In genomic region chr11:97700746-97701580, GRCm38 (mm10) we compare ENCODE assay signal across 8 mouse cellular contexts. TPM values are rescaled to one million over a fixed set of nuclear protein-coding genes. Genes with fewer than 3 reads are reported as not detected.
A peak's percentile ranks its signal among the peaks of the same experiment; 100 is the strongest.
DNase-seq lines count a peak whose midpoint lies in the region; ATAC-seq and TF ChIP-seq lines count a peak whose summit lies in the region.

No protein-coding gene starts in this region.

- peak overlapping the region; percentile 83 for H3K9ac ChIP-seq in hindbrain, embryonic 12.5 days
- H3K9ac ChIP-seq in liver, adult 2 months (ENCODE audit: low read depth, low read length): peak overlapping the region; percentile 86
- H3K9ac ChIP-seq in neural tube, embryonic 14.5 days (replicated peaks; ENCODE audit: low read depth, low read length): peak overlapping the region; percentile 85

- no peak for TF ChIP-seq CTCF in liver, adult 2 months (IDR thresholded peaks at IDR 0.05; ENCODE audit: low read depth, low read length)

- ATAC-seq in hindbrain, embryonic 12.5 days (ENCODE audit: low FRiP score): no peak
- ATAC-seq in neural tube, embryonic 14.5 days (ENCODE audit: low read depth): no peak

- peak overlapping the region; percentile 99 for H3K27ac ChIP-seq in embryonic facial prominence, embryonic 10.5 days (replicated peaks)
- H3K27ac ChIP-seq in hindbrain, embryonic 12.5 days: peak overlapping the region; percentile 99
- peak overlapping the region; percentile 69 for H3K27ac ChIP-seq in liver, adult 2 months (replicated peaks; ENCODE audit: insufficient read depth, low read depth, low read length)
- H3K27ac ChIP-seq in neural tube, embryonic 14.5 days (ENCODE audit: low read depth, low read length): peak overlapping the region; percentile 88

- H3K27me3 ChIP-seq in embryonic facial prominence, embryonic 10.5 days (replicated peaks; ENCODE audit: low read depth, poor library complexity, severe bottlenecking): no peaks in the 10 kb centered on the region; the same call in 1 of the 2 replicates
- no peaks in the 10 kb centered on the region for H3K27me3 ChIP-seq in hindbrain, embryonic 12.5 days
- H3K27me3 ChIP-seq in liver, adult 2 months (ENCODE audit: control insufficient read depth, insufficient read depth, low read length): no peaks in the 10 kb centered on the region
- H3K27me3 ChIP-seq in neural tube, embryonic 14.5 days (ENCODE audit: control insufficient read depth, insufficient read depth, low read length): no peaks in the 10 kb centered on the region

- no peaks in the 10 kb centered on the region for H3K9me3 ChIP-seq in embryonic facial prominence, embryonic 10.5 days
- H3K9me3 ChIP-seq in hindbrain, embryonic 12.5 days (replicated peaks): no peaks in the 10 kb centered on the region
- H3K9me3 ChIP-seq in neural tube, embryonic 14.5 days (ENCODE audit: control insufficient read depth, low read length): no peaks in the 10 kb centered on the region

- H3K4me2 ChIP-seq in hindbrain, embryonic 12.5 days (replicated peaks): peak overlapping the region; percentile 87
- peak overlapping the region; percentile 80 for H3K4me2 ChIP-seq in neural tube, embryonic 14.5 days (ENCODE audit: low read depth, low read length)

- intact Hi-C loops in gastrocnemius, postnatal 14 days (cut with DNase I; ENCODE audit: low total_unique reads): no loop called here

- H3K4me3 ChIP-seq in embryonic facial prominence, embryonic 10.5 days: peak overlapping the region; percentile 94
- peak overlapping the region; percentile 85 for H3K4me3 ChIP-seq in hindbrain, embryonic 12.5 days
- peak overlapping the region; percentile 76 for H3K4me3 ChIP-seq in liver, adult 2 months (ENCODE audit: insufficient read depth, low read depth, low read length)
- H3K4me3 ChIP-seq in neural tube, embryonic 14.5 days (ENCODE audit: low read depth, low read length): peak overlapping the region; percentile 86

- H3K36me3 ChIP-seq in embryonic facial prominence, embryonic 10.5 days (replicated peaks): peaks cover 21% of the 10 kb centered on the region
- peaks cover 3% of the 10 kb centered on the region; the same call in 1 of the 2 replicates for H3K36me3 ChIP-seq in hindbrain, embryonic 12.5 days
- H3K36me3 ChIP-seq in liver, adult 2 months (ENCODE audit: control insufficient read depth, insufficient read depth, low read length): no peaks in the 10 kb centered on the region; the same call in 1 of the 2 replicates
- H3K36me3 ChIP-seq in neural tube, embryonic 14.5 days (ENCODE audit: control insufficient read depth, insufficient read depth, low read length): no peaks in the 10 kb centered on the region

- DNase-seq in ovary, postnatal 36 days (ENCODE audit: low spot score): peak; percentile 48
- DNase-seq in ovary, postnatal 14 days (ENCODE audit: low spot score): no peak
- peak; percentile 56 for DNase-seq in embryonic facial prominence, embryonic 10.5 days (ENCODE audit: low spot score)
- peak; percentile 30 for DNase-seq in liver, adult 2 months (ENCODE audit: extremely low read depth, low read depth, low spot score)
- DNase-seq in gastrocnemius, postnatal 14 days: no peak
- DNase-seq in gastrocnemius, adult 8-10 months (ENCODE audit: low spot score in 2 of 2): no peak

- TF ChIP-seq POLR2A in liver, adult 2 months (IDR thresholded peaks at IDR 0.05; ENCODE audit: extremely low read depth, insufficient read depth, low read length): 0 out of 2 replicates have a peak, but pooled peaks have one; percentile 31

- peaks cover 12% of the 10 kb centered on the region; the same call in 1 of the 2 replicates for H3K79me2 ChIP-seq in liver, adult 2 months (ENCODE audit: control insufficient read depth, insufficient read depth, low read length)

- H3K4me1 ChIP-seq in embryonic facial prominence, embryonic 10.5 days: peaks cover 53% of the 10 kb centered on the region
- H3K4me1 ChIP-seq in hindbrain, embryonic 12.5 days: peaks cover 45% of the 10 kb centered on the region
- H3K4me1 ChIP-seq in liver, adult 2 months (ENCODE audit: control insufficient read depth, insufficient read depth, low read length): peaks cover 9% of the 10 kb centered on the region
- peaks cover 40% of the 10 kb centered on the region for H3K4me1 ChIP-seq in neural tube, embryonic 14.5 days (ENCODE audit: control insufficient read depth, insufficient read depth, low read length)

- 19% methylated on average over 30 of the region's 30 CpGs for WGBS in embryonic facial prominence, embryonic 10.5 days
- WGBS in hindbrain, embryonic 12.5 days: 17% methylated on average over 30 of the region's 30 CpGs
- WGBS in liver, adult 2 months: 24% methylated on average over 30 of the region's 30 CpGs
- 14% methylated on average over 30 of the region's 30 CpGs for WGBS in neural tube, embryonic 14.5 days

RNA-seq across cellular contexts. Expression of gene Pcgf2, which starts 0.7 kb away (rescaled TPM):
- 23.2 and 24.1 TPM in 2 replicates for polyA plus RNA-seq in embryonic facial prominence, embryonic 10.5 days (2016; fragmentation: Nextera tagmentation; extraction: Ambion mirVana)
- polyA plus RNA-seq in hindbrain, embryonic 12.5 days (2016; fragmentation: Nextera tagmentation; extraction: Ambion mirVana): 23.3 and 24.7 TPM in 2 replicates
- total RNA-seq in liver, adult 2 months (2014; rRNA removed): 0.34 and 0.37 TPM in 2 replicates
- 5.6 and 12.0 TPM in 2 replicates for polyA plus RNA-seq in liver, adult 2 months (2012; rRNA removed)
- polyA plus RNA-seq in neural tube, embryonic 14.5 days (2014; fragmentation: Nextera tagmentation; extraction: Ambion mirVana): 24.7 and 25.8 TPM in 2 replicates
- 1 to 10 TPM; 6.5 to 7.7 TPM for total RNA-seq in gastrocnemius, postnatal 14 days (2021)
- total RNA-seq in gastrocnemius, adult 8-10 months (2022): 1 to 10 TPM; 1.2 to 2.7 (median 1.5) TPM

RNA-seq across cellular contexts. Expression of gene Psmb3, which starts 2.2 kb away (rescaled TPM):
- polyA plus RNA-seq in embryonic facial prominence, embryonic 10.5 days (2016; fragmentation: Nextera tagmentation; extraction: Ambion mirVana): 634 and 654 TPM in 2 replicates
- polyA plus RNA-seq in hindbrain, embryonic 12.5 days (2016; fragmentation: Nextera tagmentation; extraction: Ambion mirVana): 375 and 438 TPM in 2 replicates
- total RNA-seq in liver, adult 2 months (2014; rRNA removed): 281 and 313 TPM in 2 replicates
- 299 and 334 TPM in 2 replicates for polyA plus RNA-seq in liver, adult 2 months (2012; rRNA removed)
- polyA plus RNA-seq in neural tube, embryonic 14.5 days (2014; fragmentation: Nextera tagmentation; extraction: Ambion mirVana): 441 and 465 TPM in 2 replicates
- total RNA-seq in gastrocnemius, postnatal 14 days (2021): 100 to 1,000 TPM; 146 to 154 TPM
- total RNA-seq in gastrocnemius, adult 8-10 months (2022): 100 to 1,000 TPM; 164 to 175 (median 171) TPM

RNA-seq across cellular contexts. Expression of gene Cisd3, which starts 15.3 kb away (rescaled TPM):
- 18.2 and 20.0 TPM in 2 replicates for polyA plus RNA-seq in embryonic facial prominence, embryonic 10.5 days (2016; fragmentation: Nextera tagmentation; extraction: Ambion mirVana)
- polyA plus RNA-seq in hindbrain, embryonic 12.5 days (2016; fragmentation: Nextera tagmentation; extraction: Ambion mirVana): 14.7 and 17.1 TPM in 2 replicates
- total RNA-seq in liver, adult 2 months (2014; rRNA removed): 35.7 and 41.0 TPM in 2 replicates
- 73.6 and 94.5 TPM in 2 replicates for polyA plus RNA-seq in liver, adult 2 months (2012; rRNA removed)
- 28.3 and 38.1 TPM in 2 replicates for polyA plus RNA-seq in neural tube, embryonic 14.5 days (2014; fragmentation: Nextera tagmentation; extraction: Ambion mirVana)
- 100 to 1,000 TPM; 105 to 116 TPM for total RNA-seq in gastrocnemius, postnatal 14 days (2021)
- 100 to 1,000 TPM; 102 to 119 (median 105) TPM for total RNA-seq in gastrocnemius, adult 8-10 months (2022)

RNA-seq across cellular contexts. Expression of gene Mllt6, which starts 37.7 kb away (rescaled TPM):
- 2.1 and 2.2 TPM in 2 replicates for polyA plus RNA-seq in embryonic facial prominence, embryonic 10.5 days (2016; fragmentation: Nextera tagmentation; extraction: Ambion mirVana)
- 2.9 and 3.5 TPM in 2 replicates for polyA plus RNA-seq in hindbrain, embryonic 12.5 days (2016; fragmentation: Nextera tagmentation; extraction: Ambion mirVana)
- total RNA-seq in liver, adult 2 months (2014; rRNA removed): 3.8 and 6.0 TPM in 2 replicates
- polyA plus RNA-seq in liver, adult 2 months (2012; rRNA removed): 8.9 and 11.2 TPM in 2 replicates
- 4.7 and 5.1 TPM in 2 replicates for polyA plus RNA-seq in neural tube, embryonic 14.5 days (2014; fragmentation: Nextera tagmentation; extraction: Ambion mirVana)
- total RNA-seq in gastrocnemius, postnatal 14 days (2021): 10 to 100 TPM; 26.2 to 27.4 TPM
- 10 to 100 TPM; 45.5 to 63.7 (median 51.7) TPM for total RNA-seq in gastrocnemius, adult 8-10 months (2022)

RNA-seq across cellular contexts. Expression of gene Pip4k2b, which starts 43.5 kb away (rescaled TPM):
- 1.9 and 2.1 TPM in 2 replicates for polyA plus RNA-seq in embryonic facial prominence, embryonic 10.5 days (2016; fragmentation: Nextera tagmentation; extraction: Ambion mirVana)
- 2.6 and 3.4 TPM in 2 replicates for polyA plus RNA-seq in hindbrain, embryonic 12.5 days (2016; fragmentation: Nextera tagmentation; extraction: Ambion mirVana)
- total RNA-seq in liver, adult 2 months (2014; rRNA removed): 4.1 and 5.5 TPM in 2 replicates
- polyA plus RNA-seq in liver, adult 2 months (2012; rRNA removed): 10.8 and 11.0 TPM in 2 replicates
- 4.1 and 6.2 TPM in 2 replicates for polyA plus RNA-seq in neural tube, embryonic 14.5 days (2014; fragmentation: Nextera tagmentation; extraction: Ambion mirVana)
- 10 to 100 TPM; 33.3 to 38.5 TPM for total RNA-seq in gastrocnemius, postnatal 14 days (2021)
- 10 to 100 TPM; 68.1 to 81.6 (median 73.1) TPM for total RNA-seq in gastrocnemius, adult 8-10 months (2022)

Comparison
In these comparisons a context has a peak if more than half of its experiments do, and no peak if none do; other contexts are left out.
1. DNase-seq: peak in ovary, postnatal 36 days (single experiment), embryonic facial prominence, embryonic 10.5 days (single experiment) and liver, adult 2 months (single experiment); none in ovary, postnatal 14 days (single experiment), gastrocnemius, postnatal 14 days (single experiment) and gastrocnemius, adult 8-10 months (0 of 2).
2. Peak in every context shown above with its lines, with median percentiles within 50 percentile points of each other: H3K27ac ChIP-seq, H3K4me3 ChIP-seq and H3K9ac ChIP-seq.